Mouse (Mus musculus) midbrain, embryonic 13.5 days (tissue): Measurements from ENCODE around the gene Ipo9. TPM values are rescaled to one million over a fixed set of nuclear protein-coding genes. Genes with fewer than 3 reads are reported as not detected.

Experiments used
- ATAC-seq: fragments of 200-750 bp; cut with Nextera tagmentation; 2 replicates; pipeline ENCODE4 v1.8.0; 2017; ENCODE audit warnings: mild to moderate bottlenecking, moderate TSS enrichment, moderate library complexity
- H3K27ac ChIP-seq: fragments of 300-500 bp; sonication (generic); 2 replicates; pipeline ENCODE4 v1.5.1; 2015; ENCODE audit warnings: inconsistent platforms, mild to moderate bottlenecking, moderate library complexity
- H3K27me3 ChIP-seq: fragments of 300-500 bp; sonication (generic); 2 replicates; pipeline ENCODE4 v1.6.1; 2015; ENCODE audit warnings: mild to moderate bottlenecking, inconsistent platforms
- H3K36me3 ChIP-seq: fragments of 300-500 bp; sonication (generic); 2 replicates; pipeline ENCODE4 v1.6.1; 2015; ENCODE audit warnings: mild to moderate bottlenecking, inconsistent platforms
- H3K4me1 ChIP-seq: fragments of 300-500 bp; sonication (generic); replicated peaks from 2 replicates; pipeline ENCODE4 v1.6.1; 2015; ENCODE audit warnings: inconsistent platforms
- H3K4me2 ChIP-seq: fragments of 300-500 bp; sonication (generic); replicated peaks from 2 replicates; pipeline ENCODE4 v1.6.1; 2015; ENCODE audit warnings: moderate library complexity, mild to moderate bottlenecking, inconsistent platforms
- H3K4me3 ChIP-seq: fragments of 300-500 bp; sonication (generic); replicated peaks from 2 replicates; pipeline ENCODE4 v1.5.1; 2015; ENCODE audit warnings: mild to moderate bottlenecking, inconsistent platforms
- H3K9ac ChIP-seq: fragments of 300-500 bp; sonication (generic); replicated peaks from 2 replicates; pipeline ENCODE4 v1.6.1; 2015; ENCODE audit warnings: mild to moderate bottlenecking, inconsistent platforms
- H3K9me3 ChIP-seq: fragments of 300-500 bp; sonication (generic); 2 replicates; pipeline ENCODE4 v1.6.1; 2016; ENCODE audit warnings: mild to moderate bottlenecking, inconsistent platforms
- WGBS: fragments of 180-500 bp; shearing (Covaris S2); methylation state at CpG from one replicate; pipeline ENCODE4 v1.1.7; 2015; 5-methylcytosine and 5-hydroxymethylcytosine counted together
- polyA plus RNA-seq: library from polyadenylated mRNA; unstranded; fragments of >200 nt; fragmentation: Nextera tagmentation; extraction: Ambion mirVana; gene quantifications from 2 replicates; pipeline ENCODE4 v1.2.1, GENCODE M21; 2015

Gene Ipo9
- polyA plus RNA-seq, 1 experiment from 2014 or later = 136 TPM

- peaks cover 37% of the 10 kb centered on the region for H3K36me3 ChIP-seq
- H3K4me1 ChIP-seq = peaks cover 1% of the 10 kb centered on the region
- H3K27me3 ChIP-seq = no peaks in the 10 kb centered on the region
- H3K9ac ChIP-seq = no peak overlapping the region
- ATAC-seq = no peak
- no peaks in the 10 kb centered on the region for H3K9me3 ChIP-seq
- H3K4me3 ChIP-seq = no peak overlapping the region
- WGBS = 82% methylated on average over 15 of the region's 15 CpGs
- H3K27ac ChIP-seq = no peak overlapping the region
- H3K4me2 ChIP-seq = no peak overlapping the region
Measured at GRCm38 (mm10) chr1:135380071-135380991, 50.0 kb downstream of the Ipo9 start.

DNA sequence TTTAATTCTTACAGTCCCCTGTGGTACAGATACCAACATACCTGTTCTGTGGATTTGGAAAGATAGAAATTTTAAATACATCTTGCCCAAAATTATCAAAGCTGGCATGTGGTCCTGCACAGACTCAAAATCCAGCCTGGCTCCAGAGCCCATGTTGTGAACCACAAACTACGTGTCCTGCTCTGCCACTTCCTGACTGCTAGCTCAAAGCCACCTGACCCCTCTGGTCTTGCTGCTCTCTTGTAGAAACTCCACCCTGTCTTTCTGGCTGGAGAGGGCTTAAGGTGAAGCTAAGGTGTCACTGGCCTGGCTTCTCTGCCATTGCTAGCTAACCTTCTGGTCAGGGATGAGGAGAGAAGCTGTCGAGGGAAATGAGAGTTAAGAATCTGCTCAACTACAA lies 51.3 kb downstream of the Ipo9 start:
- H3K9me3 ChIP-seq = no peaks in the 10 kb centered on the region
- WGBS = 61% methylated on average over 2 of the region's 2 CpGs
- H3K4me3 ChIP-seq = no peak overlapping the region
- H3K4me2 ChIP-seq = no peak overlapping the region
- H3K27ac ChIP-seq = no peak overlapping the region
- peaks cover 24% of the 10 kb centered on the region for H3K36me3 ChIP-seq
- H3K27me3 ChIP-seq = no peaks in the 10 kb centered on the region
- H3K4me1 ChIP-seq = peaks cover 10% of the 10 kb centered on the region
- ATAC-seq = no peak
- H3K9ac ChIP-seq = no peak overlapping the region

- WGBS = 60% methylated on average over 9 of the region's 9 CpGs
- H3K27ac ChIP-seq = no peak overlapping the region
- no peak overlapping the region for H3K4me2 ChIP-seq
- H3K36me3 ChIP-seq = peaks cover 20% of the 10 kb centered on the region
- H3K9me3 ChIP-seq = no peaks in the 10 kb centered on the region
- no peak overlapping the region for H3K9ac ChIP-seq
- H3K27me3 ChIP-seq = no peaks in the 10 kb centered on the region
- H3K4me1 ChIP-seq = peaks cover 13% of the 10 kb centered on the region
- no peak overlapping the region for H3K4me3 ChIP-seq
- ATAC-seq = no peak
Measured at GRCm38 (mm10) chr1:135378576-135378975, 51.7 kb downstream of the Ipo9 start.

DNA sequence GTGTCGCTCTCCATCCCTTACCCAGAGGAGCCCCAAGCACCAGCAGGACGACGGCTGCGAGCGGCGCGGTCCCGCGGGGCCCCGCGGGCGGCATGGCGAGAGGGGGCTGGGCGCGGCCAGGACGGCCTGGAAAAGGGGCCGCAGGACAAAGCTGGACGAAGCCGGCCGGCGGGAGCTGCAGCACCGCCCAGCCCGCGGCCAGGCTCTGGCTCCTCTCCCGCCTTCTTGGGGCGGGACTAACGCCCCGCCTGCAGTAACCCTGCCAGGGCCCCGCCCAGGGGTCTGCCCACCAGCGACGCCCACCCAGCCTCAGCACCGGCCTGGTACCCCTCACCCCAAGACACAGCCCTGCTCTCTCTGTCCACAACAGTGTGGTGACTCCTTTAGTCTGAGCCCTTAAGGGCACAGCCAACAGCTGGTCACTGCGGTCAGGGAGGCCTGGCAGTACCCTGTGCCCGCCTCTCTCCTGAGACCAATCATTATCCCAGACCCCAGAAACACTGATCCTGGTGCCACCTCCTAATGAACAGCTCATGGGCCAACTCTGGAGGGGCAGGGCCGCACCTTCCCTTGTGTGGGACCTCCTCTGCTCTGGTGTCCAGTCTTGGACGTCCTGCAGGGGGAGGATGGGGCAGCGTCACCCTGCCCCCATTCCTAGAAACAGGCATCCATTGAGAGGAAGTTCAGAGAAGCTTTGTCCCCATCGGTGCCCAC lies 55.3 kb downstream of the Ipo9 start, which contains the start of gene Shisa4:
Shisa4 (minus strand) TSS at position 370 of the 714 bp plus-strand sequence.
- no peaks in the 10 kb centered on the region for H3K36me3 ChIP-seq
- peak within 1 kb of the TSS; percentile 86 for H3K4me2 ChIP-seq
- H3K4me3 ChIP-seq = peak within 1 kb of the TSS; percentile 76
- 3% methylated on average over 38 of the region's 38 CpGs for WGBS
- peaks cover 43% of the 10 kb centered on the region for H3K4me1 ChIP-seq
- peak within 1 kb of the TSS; percentile 92 for H3K9ac ChIP-seq
- peak within 1 kb of the TSS; percentile 77 for H3K27ac ChIP-seq
- peak; percentile 92 for ATAC-seq
- no peaks in the 10 kb centered on the region for H3K27me3 ChIP-seq
- no peaks in the 10 kb centered on the region for H3K9me3 ChIP-seq

- no peaks in the 10 kb centered on the region for H3K36me3 ChIP-seq
- H3K9ac ChIP-seq = peak overlapping the region; percentile 92
- H3K27ac ChIP-seq = peak overlapping the region; percentile 77
- 2% methylated on average over 19 of the region's 19 CpGs for WGBS
- peak; percentile 26; the same call in 1 of the 2 replicates for ATAC-seq
- H3K4me2 ChIP-seq = peak overlapping the region; percentile 86
- peak overlapping the region; percentile 76 for H3K4me3 ChIP-seq
- peaks cover 47% of the 10 kb centered on the region for H3K4me1 ChIP-seq
- H3K27me3 ChIP-seq = no peaks in the 10 kb centered on the region
- no peaks in the 10 kb centered on the region for H3K9me3 ChIP-seq
Measured at GRCm38 (mm10) chr1:135374175-135374867, 56.0 kb downstream of the Ipo9 start.

- Histone ChIP-seq H3K36me3 (no peaks in the 10 kb centered on the region), H3K4me1 (peaks cover 55% of the 10 kb centered on the region), H3K9me3 (no peaks in the 10 kb centered on the region), H3K4me2 (peak overlapping the region; percentile 86), H3K4me3 (peak overlapping the region; percentile 26), H3K9ac (peak overlapping the region; percentile 61), H3K27me3 (no peaks in the 10 kb centered on the region), H3K27ac (no peak overlapping the region; the same call in 1 of the 2 replicates)
- 56% methylated on average over 4 of the region's 4 CpGs for WGBS
- no peak for ATAC-seq
Measured at GRCm38 (mm10) chr1:135373171-135373677, 57.1 kb downstream of the Ipo9 start.

- H3K4me3 ChIP-seq = no peak overlapping the region
- H3K27ac ChIP-seq = no peak overlapping the region
- H3K36me3 ChIP-seq = no peaks in the 10 kb centered on the region
- peaks cover 55% of the 10 kb centered on the region for H3K4me1 ChIP-seq
- no peak overlapping the region; the same call in 1 of the 2 replicates for H3K4me2 ChIP-seq
- no peak overlapping the region for H3K9ac ChIP-seq
- no peaks in the 10 kb centered on the region for H3K27me3 ChIP-seq
- 86% methylated on average over 5 of the region's 5 CpGs for WGBS
- no peak for ATAC-seq
- H3K9me3 ChIP-seq = no peaks in the 10 kb centered on the region
Measured at GRCm38 (mm10) chr1:135369415-135369814, 60.9 kb downstream of the Ipo9 start.

DNA sequence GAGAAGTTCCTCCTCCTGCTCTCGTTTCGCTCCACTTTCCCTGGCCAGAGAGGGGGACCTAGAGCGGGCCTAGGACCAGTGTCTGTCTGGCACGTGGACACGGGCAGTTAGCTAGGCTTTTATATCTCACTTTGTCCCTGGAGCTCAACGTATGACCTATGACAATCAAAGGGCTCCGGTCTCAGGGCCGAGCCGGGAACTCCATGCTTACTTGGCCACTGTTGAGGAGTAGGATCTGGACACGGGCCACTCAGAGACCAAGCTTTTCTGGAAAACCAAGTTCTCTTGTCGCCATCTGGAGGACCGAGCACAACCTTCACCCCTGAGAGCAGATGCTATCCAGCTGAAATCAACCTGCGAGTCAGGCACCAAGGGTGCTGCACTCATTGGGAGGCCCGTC lies 61.3 kb downstream of the Ipo9 start:
- H3K9ac ChIP-seq = peak overlapping the region; percentile 57
- WGBS = 12% methylated on average over 14 of the region's 14 CpGs
- 0 out of 2 replicates have a peak, but pooled peaks have one; percentile 6 for ATAC-seq

GRCm38 (mm10) chr1:135368245-135368644 lies 62.1 kb downstream of the Ipo9 start:
- Histone ChIP-seq H3K36me3 (no peaks in the 10 kb centered on the region), H3K9me3 (no peaks in the 10 kb centered on the region), H3K27ac (no peak overlapping the region), H3K4me2 (peak overlapping the region; percentile 67), H3K27me3 (no peaks in the 10 kb centered on the region), H3K4me3 (peak overlapping the region; percentile 37), H3K9ac (peak overlapping the region; percentile 57), H3K4me1 (peaks cover 44% of the 10 kb centered on the region)
- WGBS = 0% methylated on average over 20 of the region's 20 CpGs
- ATAC-seq = peak; percentile 77

More for the DNA sequence above, 61.3 kb downstream of the Ipo9 start:
- Histone ChIP-seq H3K4me2 (peak overlapping the region; percentile 67), H3K27me3 (no peaks in the 10 kb centered on the region), H3K4me3 (peak overlapping the region; percentile 37), H3K4me1 (peaks cover 50% of the 10 kb centered on the region), H3K36me3 (no peaks in the 10 kb centered on the region), H3K9me3 (no peaks in the 10 kb centered on the region), H3K27ac (no peak overlapping the region)

DNA sequence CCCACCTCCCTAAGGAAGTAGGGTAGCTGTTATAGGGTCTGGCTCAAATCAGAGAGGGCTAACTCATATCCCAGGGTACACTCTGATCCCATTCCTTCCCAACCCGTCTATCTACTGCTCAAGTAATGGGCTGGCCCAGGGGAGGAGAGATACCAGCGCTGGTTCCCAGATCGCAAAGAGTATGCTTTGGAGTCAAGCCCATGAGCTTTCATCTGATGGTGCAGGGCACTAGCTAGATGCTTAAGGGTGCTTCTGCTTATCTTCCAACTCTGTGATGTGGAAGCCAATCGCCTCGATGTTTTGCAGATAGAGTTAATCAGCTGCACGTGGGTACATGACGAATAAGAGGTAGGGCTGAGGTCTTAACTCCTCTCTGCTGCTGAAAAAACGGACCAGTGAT lies 62.7 kb downstream of the Ipo9 start:
- 72% methylated on average over 8 of the region's 8 CpGs for WGBS
- H3K9me3 ChIP-seq = no peaks in the 10 kb centered on the region
- no peaks in the 10 kb centered on the region for H3K27me3 ChIP-seq
- H3K9ac ChIP-seq = 0 out of 2 replicates have a peak overlapping the region, but pooled peaks have one; percentile 14
- no peak overlapping the region for H3K4me2 ChIP-seq
- peak; percentile 20; the same call in 1 of the 2 replicates for ATAC-seq
- H3K4me1 ChIP-seq = peaks cover 38% of the 10 kb centered on the region
- no peak overlapping the region for H3K27ac ChIP-seq
- H3K4me3 ChIP-seq = no peak overlapping the region
- no peaks in the 10 kb centered on the region for H3K36me3 ChIP-seq

DNA sequence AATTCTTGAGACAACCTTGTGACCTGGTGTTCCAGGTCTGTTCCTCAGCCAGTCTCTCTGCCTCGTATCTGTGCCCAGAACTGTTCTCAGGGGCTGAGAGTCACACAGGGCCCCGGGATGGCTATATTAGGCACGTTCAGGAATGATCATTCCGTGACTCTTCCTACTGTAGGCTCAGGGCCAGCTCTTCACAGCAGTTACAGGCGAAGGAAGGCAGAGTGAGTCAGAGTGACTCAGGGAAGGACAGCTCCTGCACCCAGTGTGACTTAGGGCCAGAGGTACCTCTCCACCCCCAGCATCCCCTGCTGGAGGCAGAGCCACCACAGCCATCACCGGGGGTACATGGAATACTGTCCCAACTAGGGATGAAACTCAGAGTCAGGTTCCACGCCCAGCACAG lies 63.3 kb downstream of the Ipo9 start:
- no peak for ATAC-seq
- H3K4me1 ChIP-seq = peaks cover 32% of the 10 kb centered on the region
- H3K9me3 ChIP-seq = no peaks in the 10 kb centered on the region
- H3K4me2 ChIP-seq = no peak overlapping the region
- H3K36me3 ChIP-seq = no peaks in the 10 kb centered on the region
- H3K27me3 ChIP-seq = no peaks in the 10 kb centered on the region
- H3K9ac ChIP-seq = no peak overlapping the region
- 83% methylated on average over 7 of the region's 7 CpGs for WGBS
- no peak overlapping the region for H3K27ac ChIP-seq
- no peak overlapping the region for H3K4me3 ChIP-seq
